In genomic region chr3:107066165-107066850, GRCm38 (mm10) we compare ENCODE assay signal across 21 mouse cellular contexts. TPM values are rescaled to one million over a fixed set of nuclear protein-coding genes. Genes with fewer than 3 reads are reported as not detected.
DNase-seq lines count a peak whose midpoint lies in the region; ATAC-seq and TF ChIP-seq lines count a peak whose summit lies in the region.
"Had no signal": no experiment of that assay in that cellular context is flagged by ENCODE, and none has a peak within 500 bp of the region (broad histone marks: within the 10 kb centered on the region; RNA-seq: fewer than 3 reads in every experiment).

No protein-coding gene starts in this region.

- H3K36me3 ChIP-seq in midbrain, embryonic 12.5 days = no peaks in the 10 kb centered on the region
- no peaks in the 10 kb centered on the region for H3K36me3 ChIP-seq in midbrain, embryonic 10.5 days
- H3K36me3 ChIP-seq in forebrain, embryonic 13.5 days (ENCODE audit: poor library complexity, severe bottlenecking) = no peaks in the 10 kb centered on the region
- H3K36me3 ChIP-seq in hindbrain, embryonic 15.5 days = no peaks in the 10 kb centered on the region
- no peaks in the 10 kb centered on the region for H3K36me3 ChIP-seq in kidney, embryonic 16.5 days (ENCODE audit: insufficient read depth, low read length)
- H3K36me3 ChIP-seq in intestine, postnatal 0 days (ENCODE audit: control insufficient read depth, insufficient read depth) = no peaks in the 10 kb centered on the region
- H3K36me3 ChIP-seq: embryonic facial prominence, embryonic 15.5 days; heart, embryonic 12.5 days; intestine, embryonic 15.5 days; kidney, embryonic 15.5 days; limb, embryonic 10.5 days had no signal

- no peak overlapping the region for H3K4me2 ChIP-seq in midbrain, embryonic 12.5 days (replicated peaks)
- H3K4me2 ChIP-seq in forebrain, embryonic 13.5 days = peak overlapping the region; percentile 20; the same call in 1 of the 2 replicates
- H3K4me2 ChIP-seq in hindbrain, embryonic 15.5 days = no peak overlapping the region
- H3K4me2 ChIP-seq in kidney, embryonic 16.5 days (replicated peaks; ENCODE audit: low read depth, low read length) = no peak overlapping the region
- H3K4me2 ChIP-seq in intestine, postnatal 0 days (replicated peaks; ENCODE audit: low read depth) = no peak overlapping the region
- H3K4me2 ChIP-seq: embryonic facial prominence, embryonic 15.5 days; heart, embryonic 12.5 days; intestine, embryonic 15.5 days; kidney, embryonic 15.5 days had no signal

- 0 out of 2 replicates have a peak, but pooled peaks cover 2% of the 10 kb centered on the region for H3K4me1 ChIP-seq in midbrain, embryonic 12.5 days
- H3K4me1 ChIP-seq in midbrain, embryonic 10.5 days = no peaks in the 10 kb centered on the region
- H3K4me1 ChIP-seq in forebrain, embryonic 13.5 days = peaks cover 25% of the 10 kb centered on the region
- 0 out of 2 replicates have a peak, but pooled peaks cover 4% of the 10 kb centered on the region for H3K4me1 ChIP-seq in hindbrain, embryonic 15.5 days (replicated peaks)
- H3K4me1 ChIP-seq in kidney, embryonic 16.5 days (ENCODE audit: insufficient read depth, low read length) = no peaks in the 10 kb centered on the region
- no peaks in the 10 kb centered on the region for H3K4me1 ChIP-seq in intestine, postnatal 0 days (replicated peaks; ENCODE audit: control insufficient read depth, insufficient read depth, low read length)
- H3K4me1 ChIP-seq: embryonic facial prominence, embryonic 15.5 days; heart, embryonic 12.5 days; intestine, embryonic 15.5 days; kidney, embryonic 15.5 days; limb, embryonic 10.5 days had no signal

- DNase-seq in midbrain, embryonic 10.5 days (ENCODE audit: low spot score) = no peak
- DNase-seq in kidney, adult 18-20 months = no peak
- DNase-seq: cerebellum, postnatal 10 days; embryo, embryonic 11 days; gastrocnemius, adult 2 months; liver, postnatal 0 days; lung, postnatal 14 days had no signal

- 77% methylated on average over 7 of the region's 7 CpGs for WGBS in midbrain, embryonic 12.5 days
- 91% methylated on average over 7 of the region's 7 CpGs for WGBS in midbrain, embryonic 10.5 days
- WGBS in forebrain, embryonic 13.5 days = 56% methylated on average over 7 of the region's 7 CpGs
- 68% methylated on average over 7 of the region's 7 CpGs for WGBS in hindbrain, embryonic 15.5 days
- 86% methylated on average over 7 of the region's 7 CpGs for WGBS in kidney, embryonic 16.5 days
- 84% methylated on average over 7 of the region's 7 CpGs for WGBS in intestine, postnatal 0 days

- peak overlapping the region; percentile 39; the same call in 1 of the 2 replicates for H3K27ac ChIP-seq in midbrain, embryonic 12.5 days (replicated peaks)
- no peak overlapping the region for H3K27ac ChIP-seq in midbrain, embryonic 10.5 days (replicated peaks)
- H3K27ac ChIP-seq in forebrain, embryonic 13.5 days = peak overlapping the region; percentile 89
- peak overlapping the region; percentile 63; the same call in 1 of the 2 replicates for H3K27ac ChIP-seq in hindbrain, embryonic 15.5 days (replicated peaks)
- H3K27ac ChIP-seq in kidney, embryonic 16.5 days (ENCODE audit: low read length) = no peak overlapping the region
- no peak overlapping the region for H3K27ac ChIP-seq in intestine, postnatal 0 days (ENCODE audit: low read depth, low read length)
- H3K27ac ChIP-seq: embryonic facial prominence, embryonic 15.5 days; gastrocnemius, adult 2 months; intestine, embryonic 15.5 days; kidney, embryonic 15.5 days; limb, embryonic 10.5 days; stomach, postnatal 0 days had no signal

- ATAC-seq in midbrain, embryonic 12.5 days (ENCODE audit: low FRiP score, low read depth) = no peak
- ATAC-seq in forebrain, embryonic 13.5 days = peak; percentile 80
- peak; percentile 65 for ATAC-seq in hindbrain, embryonic 15.5 days (ENCODE audit: low FRiP score, low read depth)
- ATAC-seq in kidney, embryonic 16.5 days (ENCODE audit: low FRiP score, low TSS enrichment) = no peak
- no peak for ATAC-seq in intestine, postnatal 0 days
- ATAC-seq: intestine, embryonic 15.5 days; liver, postnatal 0 days had no signal

- H3K9ac ChIP-seq in midbrain, embryonic 12.5 days (replicated peaks) = no peak overlapping the region
- H3K9ac ChIP-seq in forebrain, embryonic 13.5 days = no peak overlapping the region
- H3K9ac ChIP-seq in hindbrain, embryonic 15.5 days = no peak overlapping the region
- no peak overlapping the region for H3K9ac ChIP-seq in kidney, embryonic 16.5 days (replicated peaks; ENCODE audit: low read length)
- no peak overlapping the region for H3K9ac ChIP-seq in intestine, postnatal 0 days (ENCODE audit: low read depth, low read length)
- H3K9ac ChIP-seq: embryonic facial prominence, embryonic 15.5 days; heart, embryonic 12.5 days; intestine, embryonic 15.5 days; kidney, embryonic 15.5 days; liver, postnatal 0 days had no signal

- no peaks in the 10 kb centered on the region for H3K27me3 ChIP-seq in midbrain, embryonic 12.5 days
- no peaks in the 10 kb centered on the region for H3K27me3 ChIP-seq in midbrain, embryonic 10.5 days (ENCODE audit: low read depth, poor library complexity, severe bottlenecking)
- no peaks in the 10 kb centered on the region for H3K27me3 ChIP-seq in forebrain, embryonic 13.5 days
- no peaks in the 10 kb centered on the region for H3K27me3 ChIP-seq in hindbrain, embryonic 15.5 days
- H3K27me3 ChIP-seq in kidney, embryonic 16.5 days (ENCODE audit: insufficient read depth, low read length) = no peaks in the 10 kb centered on the region
- H3K27me3 ChIP-seq in intestine, postnatal 0 days (replicated peaks; ENCODE audit: control insufficient read depth, insufficient read depth, low read length) = no peaks in the 10 kb centered on the region
- H3K27me3 ChIP-seq: embryonic facial prominence, embryonic 15.5 days; heart, embryonic 12.5 days; intestine, embryonic 15.5 days; kidney, embryonic 15.5 days had no signal

- no peaks in the 10 kb centered on the region for H3K9me3 ChIP-seq in midbrain, embryonic 12.5 days
- no peaks in the 10 kb centered on the region for H3K9me3 ChIP-seq in midbrain, embryonic 10.5 days (replicated peaks)
- H3K9me3 ChIP-seq in forebrain, embryonic 13.5 days (replicated peaks) = no peaks in the 10 kb centered on the region
- H3K9me3 ChIP-seq in hindbrain, embryonic 15.5 days = no peaks in the 10 kb centered on the region
- H3K9me3 ChIP-seq in kidney, embryonic 16.5 days (ENCODE audit: low read length) = no peaks in the 10 kb centered on the region
- no peaks in the 10 kb centered on the region for H3K9me3 ChIP-seq in intestine, postnatal 0 days (ENCODE audit: control insufficient read depth)
- H3K9me3 ChIP-seq: embryonic facial prominence, embryonic 15.5 days; heart, embryonic 12.5 days; intestine, embryonic 15.5 days; kidney, embryonic 15.5 days; limb, embryonic 10.5 days; megakaryocyte, embryonic 14.5 days had no signal

- H3K4me3 ChIP-seq in midbrain, embryonic 12.5 days = no peak overlapping the region
- no peak overlapping the region for H3K4me3 ChIP-seq in midbrain, embryonic 10.5 days
- no peak overlapping the region for H3K4me3 ChIP-seq in forebrain, embryonic 13.5 days
- no peak overlapping the region for H3K4me3 ChIP-seq in hindbrain, embryonic 15.5 days
- no peak overlapping the region for H3K4me3 ChIP-seq in kidney, embryonic 16.5 days (ENCODE audit: low read length)
- H3K4me3 ChIP-seq in intestine, postnatal 0 days (ENCODE audit: low read depth, low read length) = no peak overlapping the region
- H3K4me3 ChIP-seq: embryonic facial prominence, embryonic 15.5 days; gastrocnemius, adult 2 months; heart, embryonic 12.5 days; intestine, embryonic 15.5 days; kidney, embryonic 15.5 days; limb, embryonic 10.5 days; megakaryocyte, embryonic 14.5 days; myocyte had no signal

- TF ChIP-seq CTCF in intestine, postnatal 0 days (IDR thresholded peaks at IDR 0.05; ENCODE audit: low read depth) = no peak

RNA-seq across cellular contexts. Expression of gene Kcna3, which starts 30.3 kb away (rescaled TPM):
- 8.9 and 10.1 TPM in 2 replicates for polyA plus RNA-seq in midbrain, embryonic 12.5 days (2016; fragmentation: Nextera tagmentation; extraction: Ambion mirVana)
- polyA plus RNA-seq in midbrain, embryonic 10.5 days (2016; fragmentation: Nextera tagmentation; extraction: Ambion mirVana) = 3.2 and 3.4 TPM in 2 replicates
- polyA plus RNA-seq in forebrain, embryonic 13.5 days (2015; fragmentation: Nextera tagmentation; extraction: Ambion mirVana) = 12.9 and 13.4 TPM in 2 replicates
- polyA plus RNA-seq in hindbrain, embryonic 15.5 days (2015; fragmentation: Nextera tagmentation; extraction: Ambion mirVana) = 11.6 and 12.0 TPM in 2 replicates
- polyA plus RNA-seq in kidney, embryonic 16.5 days (2015; fragmentation: Nextera tagmentation; extraction: Ambion mirVana) = 1.1 and 1.2 TPM in 2 replicates
- polyA plus RNA-seq in intestine, postnatal 0 days (2015; fragmentation: Nextera tagmentation; extraction: Ambion mirVana) = 0.13 and 0.29 TPM in 2 replicates

RNA-seq across cellular contexts. Expression of gene Kcna2, which starts 34.6 kb away (rescaled TPM):
- polyA plus RNA-seq in midbrain, embryonic 12.5 days (2016; fragmentation: Nextera tagmentation; extraction: Ambion mirVana) = 0.46 and 0.67 TPM in 2 replicates
- 0.10 and 0.11 TPM in 2 replicates for polyA plus RNA-seq in midbrain, embryonic 10.5 days (2016; fragmentation: Nextera tagmentation; extraction: Ambion mirVana)
- polyA plus RNA-seq in forebrain, embryonic 13.5 days (2015; fragmentation: Nextera tagmentation; extraction: Ambion mirVana) = 0.37 and 0.49 TPM in 2 replicates
- polyA plus RNA-seq in hindbrain, embryonic 15.5 days (2015; fragmentation: Nextera tagmentation; extraction: Ambion mirVana) = 1.7 and 2.1 TPM in 2 replicates
- polyA plus RNA-seq in kidney, embryonic 16.5 days (2015; fragmentation: Nextera tagmentation; extraction: Ambion mirVana) = 0.02 and 0.09 TPM in 2 replicates
- 0.05 and 0.07 TPM in 2 replicates for polyA plus RNA-seq in intestine, postnatal 0 days (2015; fragmentation: Nextera tagmentation; extraction: Ambion mirVana)
- polyA plus RNA-seq: C2C12, myocyte had no signal

Comparison
In these comparisons a context has a peak if more than half of its experiments do, and no peak if none do; other contexts are left out.
1. H3K27ac ChIP-seq: peak in midbrain, embryonic 12.5 days (single experiment), forebrain, embryonic 13.5 days (single experiment) and hindbrain, embryonic 15.5 days (single experiment); none in midbrain, embryonic 10.5 days (single experiment), kidney, embryonic 16.5 days (single experiment) and intestine, postnatal 0 days (single experiment).
2. ATAC-seq: peak in forebrain, embryonic 13.5 days (single experiment) and hindbrain, embryonic 15.5 days (single experiment); none in midbrain, embryonic 12.5 days (single experiment), kidney, embryonic 16.5 days (single experiment) and intestine, postnatal 0 days (single experiment).